Mouse (Mus musculus) MEL (cell line): ENCODE results near the gene Rcbtb2. TPM values are rescaled to one million over a fixed set of nuclear protein-coding genes. Genes with fewer than 3 reads are reported as not detected.

Source experiments
- DNase-seq: peaks from one replicate; pipeline ENCODE4 v3.0.0; 2011; ENCODE audit warnings: low read depth, low spot score
- H3K27ac ChIP-seq: 2 replicates; pipeline ENCODE4 v1.5.1; 2012; ENCODE audit warnings: low read depth, mild to moderate bottlenecking, control low read depth, low read length, moderate library complexity; ENCODE audit not compliant: control insufficient read depth
- H3K27me3 ChIP-seq, 2 experiments: fragments of 150-350 bp in 1 of 2; sonication (generic) in 1 of 2; 2 replicates each; pipeline ENCODE4 v1.6.1; 2012; ENCODE audit warnings: low read length in 2 of 2, mild to moderate bottlenecking in 2 of 2, improper control_type of control experiment in 1 of 2, moderate library complexity in 1 of 2; ENCODE audit not compliant: insufficient read depth in 2 of 2, control insufficient read depth in 1 of 2
- H3K36me3 ChIP-seq, 2 experiments: 2 replicates each; pipeline ENCODE4 v1.6.1; 2012 to 2014; ENCODE audit warnings: low read length in 2 of 2, improper control_type of control experiment in 1 of 2, inconsistent platforms in 1 of 2, mild to moderate bottlenecking in 1 of 2; ENCODE audit not compliant: insufficient read depth in 2 of 2, control insufficient read depth in 1 of 2
- H3K4me1 ChIP-seq, 2 experiments: fragments of 150-350 bp in 1 of 2; sonication (generic) in 1 of 2; 2 replicates each; pipeline ENCODE4 v1.6.1; 2012; ENCODE audit warnings: low read length in 2 of 2, improper control_type of control experiment in 1 of 2, mild to moderate bottlenecking in 1 of 2; ENCODE audit not compliant: insufficient read depth in 2 of 2, control insufficient read depth in 1 of 2
- H3K4me3 ChIP-seq, 2 experiments: fragments of 150-350 bp in 1 of 2; sonication (generic) in 1 of 2; 2 replicates each; pipeline ENCODE4 v1.5.1; 2012; ENCODE audit warnings: low read depth in 2 of 2, low read length in 2 of 2, mild to moderate bottlenecking in 2 of 2, moderate library complexity in 2 of 2, control low read depth in 1 of 2, improper control_type of control experiment in 1 of 2; ENCODE audit not compliant: control insufficient read depth in 1 of 2, insufficient read depth in 1 of 2
- H3K79me2 ChIP-seq: 2 replicates; pipeline ENCODE4 v1.6.1; 2012; ENCODE audit warnings: mild to moderate bottlenecking, low read length, moderate library complexity; ENCODE audit not compliant: control insufficient read depth, poor library complexity, insufficient read depth
- H3K9ac ChIP-seq: 2 replicates; pipeline ENCODE4 v1.6.1; 2012; ENCODE audit warnings: low read depth, mild to moderate bottlenecking, control low read depth, low read length, moderate library complexity; ENCODE audit not compliant: control insufficient read depth, poor library complexity, severe bottlenecking
- H3K9me3 ChIP-seq: fragments of 150-350 bp; sonication (generic); replicated peaks from 2 replicates; pipeline ENCODE4 v1.6.1; 2012; ENCODE audit warnings: mild to moderate bottlenecking, low read length, improper control_type of control experiment, moderate library complexity; ENCODE audit not compliant: insufficient read depth
- BHLHE40 ChIP-seq: IDR thresholded peaks from 2 replicates; pipeline ENCODE4 v1.6.1; 2012; ENCODE audit warnings: low read depth, mild to moderate bottlenecking, inconsistent platforms, low read length, improper control_type of control experiment, borderline replicate concordance
- CHD1 ChIP-seq: IDR thresholded peaks from 2 replicates; pipeline ENCODE4 v1.6.1; 2012; ENCODE audit warnings: low read depth, mild to moderate bottlenecking, inconsistent platforms, low read length, improper control_type of control experiment
- E2F4 ChIP-seq: IDR thresholded peaks from 2 replicates; pipeline ENCODE4 v1.6.1; 2011; ENCODE audit warnings: low read depth, low read length, improper control_type of control experiment, borderline replicate concordance
- ELF1 ChIP-seq: IDR thresholded peaks from 2 replicates; pipeline ENCODE4 v1.6.1; 2014; ENCODE audit warnings: low read depth, mild to moderate bottlenecking, inconsistent platforms, low read length, improper control_type of control experiment, moderate library complexity
- EP300 ChIP-seq, 2 experiments: IDR thresholded peaks; 2 replicates each; pipeline ENCODE4 v1.6.1; 2011; ENCODE audit warnings: improper control_type of control experiment in 2 of 2, low read length in 2 of 2, low read depth in 1 of 2, mild to moderate bottlenecking in 1 of 2
- ETS1 ChIP-seq: IDR thresholded peaks from 2 replicates; pipeline ENCODE4 v1.6.1; 2012; ENCODE audit warnings: low read depth, mild to moderate bottlenecking, inconsistent platforms, low read length, improper control_type of control experiment, moderate library complexity
- GABPA ChIP-seq: IDR thresholded peaks from 2 replicates; pipeline ENCODE4 v1.6.1; 2012; ENCODE audit warnings: low read depth, mild to moderate bottlenecking, inconsistent platforms, low read length, improper control_type of control experiment, moderate library complexity
- GATA1 ChIP-seq: IDR thresholded peaks from 2 replicates; pipeline ENCODE4 v1.6.1; 2011; ENCODE audit warnings: low read depth, low read length, improper control_type of control experiment
- MAFK ChIP-seq: IDR thresholded peaks from 2 replicates; pipeline ENCODE4 v1.6.1; 2011; ENCODE audit warnings: low read depth, mild to moderate bottlenecking, low read length, improper control_type of control experiment, borderline replicate concordance
- MAX ChIP-seq: IDR thresholded peaks from 2 replicates; pipeline ENCODE4 v1.6.1; 2011; ENCODE audit warnings: low read length, improper control_type of control experiment
- MAZ ChIP-seq: IDR thresholded peaks from 2 replicates; pipeline ENCODE4 v1.6.1; 2012; ENCODE audit warnings: low read depth, mild to moderate bottlenecking, inconsistent platforms, low read length, improper control_type of control experiment
- MEF2A ChIP-seq: IDR thresholded peaks from 2 replicates; pipeline ENCODE4 v1.6.1; 2014; ENCODE audit warnings: low read depth, mild to moderate bottlenecking, inconsistent platforms, low read length, improper control_type of control experiment; ENCODE audit not compliant: poor library complexity, insufficient replicate concordance, severe bottlenecking; ENCODE audit errors: extremely low read depth
- MXI1 ChIP-seq: IDR thresholded peaks from 2 replicates; pipeline ENCODE4 v1.6.1; 2011; ENCODE audit warnings: mild to moderate bottlenecking, low read depth, low read length, improper control_type of control experiment
- MYB ChIP-seq: IDR thresholded peaks from 2 replicates; pipeline ENCODE4 v1.6.1; 2011; ENCODE audit warnings: mild to moderate bottlenecking, low read depth, low read length, improper control_type of control experiment
- MYC ChIP-seq: IDR thresholded peaks from 2 replicates; pipeline ENCODE4 v1.6.1; 2011; ENCODE audit warnings: low read depth, mild to moderate bottlenecking, low read length, improper control_type of control experiment, moderate library complexity
- NELFE ChIP-seq: IDR thresholded peaks from 2 replicates; pipeline ENCODE4 v1.6.1; 2011; ENCODE audit warnings: low read depth, low read length, improper control_type of control experiment
- NRF1 ChIP-seq: IDR thresholded peaks from 2 replicates; pipeline ENCODE4 v1.6.1; 2014; ENCODE audit warnings: low read depth, mild to moderate bottlenecking, inconsistent platforms, low read length, improper control_type of control experiment, moderate library complexity; ENCODE audit not compliant: poor library complexity, insufficient read depth, severe bottlenecking
- POLR2A ChIP-seq, 2 experiments: IDR thresholded peaks; 2 replicates each; pipeline ENCODE4 v1.6.1; 2011 to 2012; ENCODE audit warnings: low read length in 2 of 2, mild to moderate bottlenecking in 2 of 2, control low read depth in 1 of 2, improper control_type of control experiment in 1 of 2, low read depth in 1 of 2, moderate library complexity in 1 of 2; ENCODE audit not compliant: control insufficient read depth in 1 of 2, insufficient read depth in 1 of 2, poor library complexity in 1 of 2
- POLR2AphosphoS2 ChIP-seq: IDR thresholded peaks from 2 replicates; pipeline ENCODE4 v1.6.1; 2011; ENCODE audit warnings: low read length, improper control_type of control experiment
- POLR2AphosphoS5 ChIP-seq: IDR thresholded peaks from 2 replicates; pipeline ENCODE4 v1.6.1; 2012; ENCODE audit warnings: low read depth, borderline replicate concordance, mild to moderate bottlenecking, inconsistent platforms, low read length, moderate library complexity, mixed read lengths
- RAD21 ChIP-seq: IDR thresholded peaks from 2 replicates; pipeline ENCODE4 v1.6.1; 2011; ENCODE audit warnings: mild to moderate bottlenecking, low read depth, low read length, improper control_type of control experiment
- TAL1 ChIP-seq: IDR thresholded peaks from 2 replicates; pipeline ENCODE4 v1.6.1; 2012; ENCODE audit warnings: mild to moderate bottlenecking, inconsistent platforms, low read length, moderate library complexity, mixed read lengths
- TBP ChIP-seq: IDR thresholded peaks from 2 replicates; pipeline ENCODE4 v1.8.0; 2011; ENCODE audit warnings: low read depth, low read length, improper control_type of control experiment
- TCF12 ChIP-seq: IDR thresholded peaks from 2 replicates; pipeline ENCODE4 v1.6.1; 2014; ENCODE audit warnings: low read depth, mild to moderate bottlenecking, inconsistent platforms, low read length, improper control_type of control experiment, moderate library complexity
- UBTF ChIP-seq: IDR thresholded peaks from 2 replicates; pipeline ENCODE4 v1.6.1; 2012; ENCODE audit warnings: low read depth, mild to moderate bottlenecking, inconsistent platforms, low read length, improper control_type of control experiment, moderate library complexity, borderline replicate concordance; ENCODE audit not compliant: insufficient read depth
- USF1 ChIP-seq: IDR thresholded peaks from 2 replicates; pipeline ENCODE4 v1.6.1; 2014; ENCODE audit warnings: low read depth, mild to moderate bottlenecking, inconsistent platforms, low read length, improper control_type of control experiment, moderate library complexity
- USF2 ChIP-seq, 2 experiments: IDR thresholded peaks; 2 replicates each; pipeline ENCODE4 v1.6.1; 2011 to 2012; ENCODE audit warnings: improper control_type of control experiment in 2 of 2, low read length in 2 of 2, borderline replicate concordance in 1 of 2, inconsistent platforms in 1 of 2, low read depth in 1 of 2, mild to moderate bottlenecking in 1 of 2; ENCODE audit not compliant: insufficient read depth in 1 of 2
- ZKSCAN1 ChIP-seq: IDR thresholded peaks from 2 replicates; pipeline ENCODE4 v1.6.1; 2012; ENCODE audit warnings: low read depth, mild to moderate bottlenecking, inconsistent platforms, low read length, improper control_type of control experiment, moderate library complexity
- polyA plus RNA-seq, 2 experiments: library from polyadenylated mRNA; stranded (reverse) in 1 of 2; unstranded in 1 of 2; fragments of >175 nt in 1 of 2; fragments of >200 nt in 1 of 2; gene quantifications; 2 replicates each; pipeline versions ENCODE4 v1.2.1 to v1.2.4; 2012; ENCODE audit warnings: low replicate concordance in 2 of 2, low read depth in 1 of 2; ENCODE audit not compliant: insufficient read length in 2 of 2, insufficient read depth in 1 of 2, missing spikeins in 1 of 2
- total RNA-seq: library from RNA; depleted of rRNA; stranded (reverse); fragments of 300-350 nt; gene quantifications from 2 replicates; pipeline ENCODE4 v1.2.3, GENCODE M21; 2012

Gene Rcbtb2
- total and polyA plus RNA-seq, 3 experiments = 8.6 to 13.8 TPM; not detected in 1

GRCm38 (mm10) chr14:73237848-73238321, 115.0 kb downstream of the Rcbtb2 start, which contains the start of gene Lpar6:
Gene Lpar6 (plus strand): TSS chr14:73237895.
- no peak for TF ChIP-seq MAZ
- no peak for TF ChIP-seq POLR2AphosphoS2
- TF ChIP-seq TCF12 = no peak
- TF ChIP-seq MXI1 = no peak
- TF ChIP-seq UBTF = no peak
- no peak for TF ChIP-seq USF2 (IDR thresholded peaks at IDR 0.05; ENCODE audit: borderline replicate concordance in 1 of 2, insufficient read depth in 1 of 2, low read depth in 1 of 2, low read length in 2 of 2)
- TF ChIP-seq MYB = no peak
- no peak for TF ChIP-seq CHD1
- no peak for TF ChIP-seq ETS1
- no peak for TF ChIP-seq EP300 (IDR thresholded peaks at IDR 0.05; ENCODE audit: low read depth in 1 of 2, low read length in 2 of 2)
- no peak for TF ChIP-seq ELF1
- TF ChIP-seq BHLHE40 = no peak
- no peak for TF ChIP-seq POLR2AphosphoS5
- TF ChIP-seq MEF2A = no peak
- TF ChIP-seq E2F4 = no peak
- TF ChIP-seq NRF1 = no peak
- TF ChIP-seq USF1 = no peak
- TF ChIP-seq POLR2A (IDR thresholded peaks at IDR 0.05; ENCODE audit: control insufficient read depth in 1 of 2, insufficient read depth in 1 of 2, low read depth in 1 of 2, low read length in 2 of 2, poor library complexity in 1 of 2) = no peak
- Histone ChIP-seq H3K4me1 (no peaks in the 10 kb centered on the region; a peak in 1 of 4 replicates), H3K4me3 (no peak within 1 kb of the TSS), H3K36me3 (peaks cover 0 to 2% of the 10 kb centered on the region in 2 experiments; a peak in 1 of 4 replicates), H3K9ac (no peak within 1 kb of the TSS), H3K27ac (no peak within 1 kb of the TSS), H3K27me3 (no peaks in the 10 kb centered on the region), H3K9me3 (no peaks in the 10 kb centered on the region), H3K79me2 (no peaks in the 10 kb centered on the region)
- DNase-seq = no peak

- DNase-seq = no peak
- TF ChIP-seq ELF1 (no peak), MAFK (no peak), NELFE (no peak), POLR2AphosphoS2 (no peak), GATA1 (no peak), E2F4 (no peak), MEF2A (no peak), UBTF (no peak), MAX (no peak), GABPA (no peak), MYB (no peak), MYC (no peak), ZKSCAN1 (no peak), TAL1 (no peak), TBP (no peak), RAD21 (no peak), MAZ (no peak), POLR2A (IDR thresholded peaks at IDR 0.05; ENCODE audit: control insufficient read depth in 1 of 2, insufficient read depth in 1 of 2, low read depth in 1 of 2, low read length in 2 of 2, poor library complexity in 1 of 2) (no peak)
Measured at GRCm38 (mm10) chr14:73238498-73239250, 115.8 kb downstream of the Rcbtb2 start.

More at GRCm38 (mm10) chr14:73238498-73239250, 115.8 kb downstream of the Rcbtb2 start:
- no peaks in the 10 kb centered on the region; a peak in 1 of 4 replicates for H3K4me1 ChIP-seq
- H3K36me3 ChIP-seq = peaks cover 0 to 2% of the 10 kb centered on the region in 2 experiments; a peak in 1 of 4 replicates
- H3K27ac ChIP-seq = no peak overlapping the region
- no peak overlapping the region for H3K4me3 ChIP-seq
- H3K9ac ChIP-seq = no peak overlapping the region
- H3K27me3 ChIP-seq = no peaks in the 10 kb centered on the region
- no peaks in the 10 kb centered on the region for H3K9me3 ChIP-seq
- H3K79me2 ChIP-seq = no peaks in the 10 kb centered on the region
